Comparison of ENCODE assay signal across 8 mouse cellular contexts in genomic region chr6:37354449-37355179, GRCm38 (mm10). TPM values are rescaled to one million over a fixed set of nuclear protein-coding genes. Genes with fewer than 3 reads are reported as not detected.
DNase-seq lines count a peak whose midpoint lies in the region; ATAC-seq and TF ChIP-seq lines count a peak whose summit lies in the region.

No protein-coding gene starts in this region.

- H3K4me1 ChIP-seq in ES-Bruce4 (ENCODE audit: control insufficient read depth, insufficient read depth, low read length) = no peaks in the 10 kb centered on the region
- peaks cover 24% of the 10 kb centered on the region; the same call in 1 of the 2 replicates for H3K4me1 ChIP-seq in forebrain, embryonic 12.5 days
- H3K4me1 ChIP-seq in thymus, adult 2 months (replicated peaks; ENCODE audit: control insufficient read depth, insufficient read depth, low read length) = no peaks in the 10 kb centered on the region

- H3K27ac ChIP-seq in ES-Bruce4 (ENCODE audit: insufficient read depth, low read length) = no peak overlapping the region
- H3K27ac ChIP-seq in forebrain, embryonic 12.5 days = no peak overlapping the region
- H3K27ac ChIP-seq in thymus, adult 2 months (ENCODE audit: control insufficient read depth, insufficient read depth, low read length) = no peak overlapping the region

- peak; percentile 65 for ATAC-seq in forebrain, embryonic 12.5 days (ENCODE audit: low FRiP score)
- peak; percentile 48; the same call in 1 of the 2 replicates for ATAC-seq in neutrophil, adult 5-6 weeks (ENCODE audit: extremely low read depth, insufficient number of reproducible peaks, low FRiP score, poor library complexity, severe bottlenecking)

- 32% methylated on average over 17 of the region's 17 CpGs for WGBS in forebrain, embryonic 12.5 days
- WGBS in thymus, adult 2 months = 51% methylated on average over 17 of the region's 17 CpGs

- DNase-seq in c-Kit-positive CD71-positive TER-119-negative erythroid progenitor cells, embryonic 14.5 days (ENCODE audit: low read depth) = peak; percentile 38
- peak; percentile 71 to 81 for DNase-seq in heart, postnatal 14 days
- peak; percentile 67 to 83 for DNase-seq in kidney, postnatal 36 days
- peak; percentile 44 to 66 for DNase-seq in lung, adult 18-20 months
- DNase-seq in thymus, adult 2 months = peak; percentile 64

- H3K9me3 ChIP-seq in ES-Bruce4 (replicated peaks; ENCODE audit: control insufficient read depth, insufficient read depth, low read length, poor library complexity, severe bottlenecking) = no peaks in the 10 kb centered on the region
- no peaks in the 10 kb centered on the region for H3K9me3 ChIP-seq in forebrain, embryonic 12.5 days

- peak; percentile 94 for TF ChIP-seq CTCF in ES-Bruce4 (IDR thresholded peaks at IDR 0.05; ENCODE audit: low read depth, low read length)
- peak; percentile 72; the same call in 1 of the 2 replicates for TF ChIP-seq CTCF in thymus, adult 2 months (IDR thresholded peaks at IDR 0.05; ENCODE audit: borderline replicate concordance, control insufficient read depth, extremely low read depth, insufficient read depth, low read length, poor library complexity)

- no peak overlapping the region for H3K9ac ChIP-seq in ES-Bruce4 (ENCODE audit: low read depth, poor library complexity, severe bottlenecking)
- no peak overlapping the region for H3K9ac ChIP-seq in forebrain, embryonic 12.5 days

- TF ChIP-seq EP300 in ES-Bruce4 (IDR thresholded peaks at IDR 0.05; ENCODE audit: insufficient read depth, low read depth, low read length) = no peak

- no peaks in the 10 kb centered on the region for H3K36me3 ChIP-seq in ES-Bruce4 (ENCODE audit: control insufficient read depth, insufficient read depth, low read length, poor library complexity, severe bottlenecking)
- no peaks in the 10 kb centered on the region for H3K36me3 ChIP-seq in forebrain, embryonic 12.5 days (replicated peaks)
- H3K36me3 ChIP-seq in thymus, adult 2 months (ENCODE audit: control insufficient read depth, insufficient read depth, low read length) = no peaks in the 10 kb centered on the region

- no peak for TF ChIP-seq POLR2A in ES-Bruce4 (IDR thresholded peaks at IDR 0.05; ENCODE audit: insufficient read depth, low read length)
- TF ChIP-seq POLR2A in thymus, adult 2 months (IDR thresholded peaks at IDR 0.05; ENCODE audit: control insufficient read depth, extremely low read depth, insufficient read depth, low read length, poor library complexity) = no peak

- no peak overlapping the region for H3K4me3 ChIP-seq in ES-Bruce4 (ENCODE audit: low read depth, low read length)
- no peak overlapping the region for H3K4me3 ChIP-seq in forebrain, embryonic 12.5 days (replicated peaks)
- no peak overlapping the region for H3K4me3 ChIP-seq in thymus, adult 2 months (ENCODE audit: control insufficient read depth, insufficient read depth, low read length)

- H3K4me2 ChIP-seq in forebrain, embryonic 12.5 days = 0 out of 2 replicates have a peak overlapping the region, but pooled peaks have one; percentile 13

- intact Hi-C loops in heart, postnatal 14 days (cut with DNase I) = loop anchor here (1.0 kb wide), 1 partner anchor 94 kb away; no protein-coding TSS in a partner anchor

- H3K27me3 ChIP-seq in ES-Bruce4 (ENCODE audit: control insufficient read depth, insufficient read depth, low read length, poor library complexity, severe bottlenecking) = no peaks in the 10 kb centered on the region
- H3K27me3 ChIP-seq in forebrain, embryonic 12.5 days = no peaks in the 10 kb centered on the region
- no peaks in the 10 kb centered on the region for H3K27me3 ChIP-seq in thymus, adult 2 months (ENCODE audit: control insufficient read depth, insufficient read depth, low read length)

RNA-seq across cellular contexts. Expression of gene Dgki, which starts 54.6 kb away (rescaled TPM):
- polyA plus RNA-seq in ES-Bruce4 (2011; ENCODE audit: insufficient read depth, insufficient read length, low read depth, missing spikeins) = 1.4 and 2.0 TPM in 2 replicates
- 4.0 and 4.1 TPM in 2 replicates for polyA plus RNA-seq in forebrain, embryonic 12.5 days (2016; fragmentation: Nextera tagmentation; extraction: Ambion mirVana)
- under 1 TPM; 0.26 to 0.27 TPM for total RNA-seq in heart, postnatal 14 days (2021)
- not detected in 2 replicates for total RNA-seq in neutrophil, adult 5-6 weeks (2017)
- polyA plus RNA-seq in thymus, adult 2 months (2012; rRNA removed) = 0.13 and 0.15 TPM in 2 replicates
